Mouse (Mus musculus) E14TG2a.4 (cell line): ENCODE results near the gene Nsun5.

Experiments
- CTCF ChIP-seq: conservative IDR thresholded peaks from 2 replicates; pipeline ENCODE4 v1.5.1; 2014; ENCODE audit warnings: low read length
- POU5F1 ChIP-seq: IDR thresholded peaks from 2 replicates; pipeline ENCODE4 v1.6.1; 2014; ENCODE audit warnings: low read length, borderline replicate concordance

- TF ChIP-seq CTCF: no peak
- no peak for TF ChIP-seq POU5F1
These were observed 18.1 kb upstream of the Nsun5 start for GRCm38 (mm10) chr5:135351606-135352005.
